Mouse (Mus musculus) layer of hippocampus, adult 18-20 months (tissue): ENCODE data around the gene Ccdc174. TPM values are rescaled to one million over a fixed set of nuclear protein-coding genes. Genes with fewer than 3 reads are reported as not detected.
"Not testable (repeated sequence)": the region's sequence is repeated elsewhere in the genome, so short reads cannot be mapped to it uniquely, and the experiment has no call there.

Experiments
- DNase-seq, 2 experiments: peaks; one replicate each; pipeline ENCODE4 v3.0.0; 2022; ENCODE audit warnings: low spot score in 2 of 2
- long read RNA-seq: library from polyadenylated mRNA; stranded (forward); transcript quantifications from one replicate; pipeline ENCODE4 v2.0.0, GENCODE M21; 2021
- total RNA-seq, 2 experiments: library from RNA; stranded (reverse); gene quantifications; 2 replicates each; pipeline ENCODE4 v1.2.3; 2021

Ccdc174 gene
- 10 to 100 TPM; 21.4 to 22.5 TPM for total RNA-seq
- long read RNA-seq, transcript Ccdc174-201 (11 exons, 1,752 nt) = major isoform, 19 of 25 reads
- long read RNA-seq, partial matches to known transcripts = 0 of 25 reads
- long read RNA-seq, other reads (novel, unspliced or antisense) = 6 of 25 reads

- peak; percentile 88 to 99 for DNase-seq
Measured at GRCm38 (mm10) chr6:91877885-91878651, at the start of gene Ccdc174. Gene Ccdc174 (plus strand): TSS chr6:91878053.

DNA sequence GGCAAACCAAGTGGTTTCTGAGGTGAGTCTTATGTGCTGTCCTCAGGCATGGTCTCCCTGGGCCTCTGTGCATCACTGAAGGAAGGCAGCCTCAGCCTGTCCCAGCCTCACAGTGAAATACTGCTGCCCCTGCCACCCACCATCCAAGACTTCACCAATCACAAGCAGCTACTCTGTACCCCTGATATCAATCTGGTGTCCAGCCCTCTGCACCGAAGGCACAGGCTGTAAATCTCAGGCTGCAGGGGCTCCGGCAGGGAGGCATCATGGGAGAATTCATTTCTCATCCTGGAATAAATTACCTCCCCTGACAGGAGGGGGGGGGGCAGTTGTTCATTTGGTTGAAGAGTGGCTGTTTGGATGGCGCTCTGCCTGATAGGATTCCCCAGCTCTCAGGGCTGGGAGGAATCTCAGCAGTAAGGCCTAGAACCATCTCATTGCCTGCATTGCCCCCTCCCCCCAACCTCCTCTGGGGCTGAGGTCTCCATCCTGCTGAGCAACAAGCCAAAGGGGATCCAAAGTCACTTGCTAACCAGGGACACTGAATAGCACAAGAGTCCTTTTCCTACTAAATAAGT, 44.9 kb upstream of the Ccdc174 start:
- DNase-seq = no peak

DNA sequence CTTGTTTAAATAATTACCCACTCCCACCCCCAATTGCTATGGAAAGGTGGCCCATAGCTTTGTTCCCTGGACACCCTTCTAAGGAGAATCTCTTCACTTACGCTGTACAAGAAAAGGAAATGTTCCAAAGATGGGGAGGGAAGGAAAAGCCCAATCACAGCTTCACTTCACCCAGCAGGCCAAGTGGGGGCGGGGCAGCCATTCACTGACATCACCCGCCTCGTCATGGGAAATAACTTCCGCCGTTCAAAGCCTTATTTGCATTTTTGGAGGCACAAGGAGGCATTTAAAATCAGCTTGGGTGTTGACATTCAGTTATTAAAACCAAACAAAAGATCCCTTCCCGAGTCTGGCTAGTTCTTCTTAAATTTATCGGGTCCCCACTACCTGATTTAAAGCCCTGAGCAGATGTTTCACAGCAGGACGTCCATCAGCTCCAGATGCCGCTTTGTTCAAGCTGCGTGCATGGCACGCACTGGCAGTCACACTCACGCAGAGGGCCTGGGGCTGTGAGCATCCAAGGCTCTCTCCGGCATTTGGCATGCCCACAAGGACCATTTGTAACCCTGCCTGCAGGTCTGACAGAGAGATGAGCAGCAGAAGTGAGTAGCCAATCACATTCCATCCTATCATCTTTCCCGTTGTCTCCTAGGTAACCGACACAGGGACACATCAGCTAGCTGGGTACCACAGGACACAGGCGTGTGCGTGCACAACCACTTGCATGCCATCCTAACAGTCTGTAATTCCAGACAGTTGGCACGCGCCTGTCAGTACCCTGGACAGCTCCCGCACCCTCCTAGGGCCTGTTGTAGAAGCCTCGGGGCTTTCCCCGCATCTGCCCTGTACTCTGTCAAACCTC, 38.6 kb upstream of the Ccdc174 start:
- peak; percentile 41 to 54 for DNase-seq

- DNase-seq = no peak
Measured at GRCm38 (mm10) chr6:91842897-91843627, 34.8 kb upstream of the Ccdc174 start.

GRCm38 (mm10) chr6:91843628-91844153, 34.2 kb upstream of the Ccdc174 start:
- DNase-seq = no peak

DNA sequence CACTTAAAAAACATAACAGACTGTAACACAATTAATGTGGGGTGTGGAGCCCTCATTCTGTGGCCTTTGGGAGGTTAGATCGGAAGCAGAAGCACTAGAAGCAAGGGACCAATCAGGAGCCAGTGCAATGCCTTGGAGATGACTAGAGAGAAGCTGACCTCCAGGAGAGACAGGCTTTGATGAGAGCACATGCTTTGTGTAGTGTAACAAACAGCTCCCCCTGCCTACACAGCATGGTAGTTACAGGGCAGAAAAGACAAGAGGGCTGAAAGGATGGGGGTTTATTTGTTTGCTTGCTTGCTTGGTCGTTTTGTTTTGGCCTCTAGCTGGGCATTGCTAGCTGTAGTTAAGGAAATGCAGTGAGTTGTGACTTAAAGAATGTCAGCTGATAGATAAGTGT, 25.3 kb upstream of the Ccdc174 start:
- peak in 1 of 2 experiments; percentile 46 for DNase-seq

GRCm38 (mm10) chr6:91858339-91858738, 19.5 kb upstream of the Ccdc174 start:
- DNase-seq = no peak

DNA sequence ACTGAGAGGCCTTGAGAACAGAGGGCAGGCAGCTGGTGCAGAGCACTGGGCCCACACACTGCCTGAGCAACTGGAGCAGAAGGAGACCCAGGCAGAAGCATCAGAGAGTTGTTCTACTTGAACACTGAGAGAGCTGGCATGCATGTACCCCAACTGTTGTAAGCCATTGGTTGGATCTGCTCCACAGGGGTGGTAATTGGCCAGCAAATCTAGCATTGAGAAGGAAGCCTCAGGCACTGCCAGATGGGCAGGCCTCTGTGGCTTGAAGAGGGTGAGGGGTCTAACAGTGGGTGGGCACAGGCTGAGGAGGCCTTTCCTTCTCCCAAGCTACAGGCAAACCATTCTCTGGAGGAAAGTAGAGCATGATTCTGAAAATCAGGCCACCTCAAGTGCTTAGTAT, 15.0 kb upstream of the Ccdc174 start:
- no peak for DNase-seq

DNA sequence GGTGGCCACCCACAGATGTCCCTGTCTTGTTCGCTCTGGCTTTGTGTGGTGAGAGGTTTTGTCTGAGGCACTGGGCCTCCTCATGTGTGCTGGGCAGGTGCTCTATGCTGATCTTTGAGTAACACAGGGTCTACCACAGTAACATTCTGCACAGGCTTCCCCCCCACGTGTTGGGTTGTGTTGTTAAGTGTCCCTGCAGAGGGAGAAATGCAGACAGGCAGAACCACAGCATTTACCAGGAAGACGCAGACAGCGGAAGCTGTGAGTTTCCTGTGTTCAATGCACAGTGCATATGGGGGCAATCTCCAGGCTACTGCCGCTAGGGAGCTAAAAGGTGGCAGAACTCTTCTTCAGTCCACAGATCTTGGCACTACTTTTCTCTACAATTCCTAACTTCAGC, 13.3 kb upstream of the Ccdc174 start:
- DNase-seq = no peak

- DNase-seq = peak in 1 of 2 experiments; percentile 18
Measured at GRCm38 (mm10) chr6:91865601-91866000, 12.3 kb upstream of the Ccdc174 start.

- no peak for DNase-seq
Measured at GRCm38 (mm10) chr6:91868091-91868490, 9.8 kb upstream of the Ccdc174 start.

GRCm38 (mm10) chr6:91872781-91873180, 5.1 kb upstream of the Ccdc174 start:
- DNase-seq = no peak

- no peak for DNase-seq
Measured at GRCm38 (mm10) chr6:91883859-91884258, 6.0 kb downstream of the Ccdc174 start.

- DNase-seq = no peak
Measured at GRCm38 (mm10) chr6:91889255-91889906, 11.5 kb downstream of the Ccdc174 start.

DNA sequence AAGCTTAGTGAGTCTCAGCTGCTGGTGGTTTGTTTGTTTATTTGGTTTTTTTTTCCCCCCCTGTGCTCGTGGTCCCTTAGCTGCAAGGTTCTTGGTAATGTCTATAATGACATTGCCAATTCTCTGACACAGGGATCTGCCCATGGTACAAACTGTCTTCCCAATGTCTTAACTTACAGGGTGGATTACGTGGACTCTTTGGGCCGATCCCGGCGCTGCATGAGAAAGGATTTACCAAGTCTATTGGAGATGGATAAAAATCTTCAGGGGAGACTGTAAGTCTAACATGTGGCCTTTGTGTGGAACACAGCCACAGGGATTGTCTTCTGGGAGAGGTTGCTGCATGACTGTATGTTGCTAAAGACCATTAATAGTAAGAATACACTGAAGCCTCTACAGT, 12.8 kb downstream of the Ccdc174 start:
- no peak for DNase-seq

GRCm38 (mm10) chr6:91891776-91892175, 13.9 kb downstream of the Ccdc174 start:
- no peak for DNase-seq

GRCm38 (mm10) chr6:91896783-91897182, 18.9 kb downstream of the Ccdc174 start:
- no peak for DNase-seq

DNA sequence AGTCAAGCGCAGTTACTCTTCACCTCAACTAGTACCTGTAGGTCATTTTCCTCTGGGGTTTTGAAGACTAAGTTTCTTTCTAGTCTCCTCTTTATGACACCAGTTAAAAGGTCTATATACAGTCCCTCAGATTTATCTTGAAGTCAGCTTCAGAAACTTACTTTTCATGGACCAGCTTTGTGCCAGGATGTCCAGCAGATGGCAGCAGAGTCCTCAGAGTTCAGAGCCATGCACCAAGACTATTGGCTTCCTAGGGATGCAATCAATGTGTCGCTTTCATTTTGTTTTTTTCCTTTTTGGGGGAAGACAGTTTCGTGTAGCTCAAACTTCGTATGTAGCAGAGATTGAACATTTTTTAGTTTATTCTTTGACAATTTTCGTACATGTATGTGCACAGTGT, 23.7 kb downstream of the Ccdc174 start:
- peak; percentile 61 to 86 for DNase-seq

DNA sequence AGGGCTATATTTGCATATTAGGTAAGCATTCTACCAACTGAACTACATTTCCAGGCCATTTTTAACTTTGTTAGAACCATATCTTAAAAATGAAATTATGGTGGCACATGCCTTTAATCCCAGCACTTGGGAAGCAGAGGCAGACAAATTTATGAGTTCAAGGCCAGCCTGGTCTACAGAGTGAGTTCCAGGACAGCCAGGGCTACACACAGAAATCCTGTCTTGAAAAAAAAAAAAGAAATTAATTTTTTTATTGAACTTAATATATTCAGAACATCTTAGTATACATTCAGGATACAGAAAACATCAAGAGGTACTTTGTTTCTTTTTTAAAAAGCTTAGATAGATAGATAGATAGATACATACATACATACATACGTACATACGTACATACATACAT, 24.7 kb downstream of the Ccdc174 start, which contains the start of gene 4930590J08Rik:
4930590J08Rik (plus strand) TSS at position 301 of the 400 bp plus-strand sequence.
- not testable (repeated sequence) for DNase-seq

DNA sequence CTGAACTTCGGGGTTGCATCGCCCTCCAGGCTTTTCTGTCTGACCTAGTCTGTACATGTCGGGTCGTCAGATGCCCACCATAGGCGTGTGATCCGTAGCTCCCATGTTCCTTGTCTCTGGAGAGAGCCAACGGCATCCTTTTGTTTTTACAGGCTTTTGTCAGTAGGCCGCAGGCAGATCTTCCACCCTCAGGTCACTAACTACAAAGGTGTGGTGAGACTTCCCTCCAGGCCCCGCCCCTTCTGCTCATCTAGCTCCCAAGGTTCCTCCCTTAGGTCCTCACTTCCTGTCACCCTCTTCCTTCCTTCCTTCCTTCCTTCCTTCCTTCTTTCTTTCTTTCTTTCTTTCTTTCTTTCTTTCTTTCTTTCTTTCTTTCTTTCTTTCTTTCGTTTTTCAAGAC, 36.2 kb downstream of the Ccdc174 start:
- no peak for DNase-seq
